Mouse (Mus musculus) midbrain, embryonic 14.5 days (tissue): ENCODE results near the gene Clic6. TPM values are rescaled to one million over a fixed set of nuclear protein-coding genes. Genes with fewer than 3 reads are reported as not detected.
"Not testable (repeated sequence)": the region's sequence is repeated elsewhere in the genome, so short reads cannot be mapped to it uniquely, and the experiment has no call there.

Experiments
- ATAC-seq: fragments of 200-750 bp; cut with Nextera tagmentation; 2 replicates; pipeline ENCODE4 v1.8.0; 2017; ENCODE audit warnings: moderate number of reproducible peaks, moderate library complexity; ENCODE audit not compliant: low FRiP score, low TSS enrichment
- DNase-seq: peaks from one replicate; pipeline ENCODE4 v3.0.0-alpha.2; 2015
- H3K27ac ChIP-seq: fragments of 300-500 bp; sonication (generic); replicated peaks from 2 replicates; pipeline ENCODE4 v1.5.1; 2014; ENCODE audit warnings: mild to moderate bottlenecking, low read depth, low read length, moderate library complexity
- H3K27me3 ChIP-seq: fragments of 300-500 bp; sonication (generic); 2 replicates; pipeline ENCODE4 v1.6.1; 2014; ENCODE audit warnings: low read length, control low read depth, mixed read lengths; ENCODE audit not compliant: control insufficient read depth, insufficient read depth
- H3K36me3 ChIP-seq: fragments of 300-500 bp; sonication (generic); 2 replicates; pipeline ENCODE4 v1.6.1; 2014; ENCODE audit warnings: low read length, control low read depth; ENCODE audit not compliant: control insufficient read depth, insufficient read depth
- H3K4me1 ChIP-seq: fragments of 300-500 bp; sonication (generic); 2 replicates; pipeline ENCODE4 v1.6.1; 2014; ENCODE audit warnings: mild to moderate bottlenecking, antibody characterized with exemption, low read length, control low read depth; ENCODE audit not compliant: control insufficient read depth, insufficient read depth
- H3K4me2 ChIP-seq: fragments of 300-500 bp; sonication (generic); 2 replicates; pipeline ENCODE4 v1.6.1; 2014; ENCODE audit warnings: mild to moderate bottlenecking, low read length, moderate library complexity
- H3K4me3 ChIP-seq: fragments of 300-500 bp; sonication (generic); replicated peaks from 2 replicates; pipeline ENCODE4 v1.5.1; 2014; ENCODE audit warnings: low read depth, low read length
- H3K9ac ChIP-seq: fragments of 300-500 bp; sonication (generic); replicated peaks from 2 replicates; pipeline ENCODE4 v1.6.1; 2014; ENCODE audit warnings: mild to moderate bottlenecking, low read length, moderate library complexity
- H3K9me3 ChIP-seq: fragments of 300-500 bp; sonication (generic); 2 replicates; pipeline ENCODE4 v1.6.1; 2016; ENCODE audit warnings: low read length, control low read depth, mixed read lengths; ENCODE audit not compliant: control insufficient read depth
- WGBS: fragments of 180-500 bp; shearing (Covaris S2); extraction: QIAGEN DNeasy Blood & Tissue Kit; methylation state at CpG from one replicate; pipeline ENCODE4 v1.1.7; 2014; 5-methylcytosine and 5-hydroxymethylcytosine counted together
- polyA plus RNA-seq: library from polyadenylated mRNA; unstranded; fragments of >200 nt; fragmentation: Nextera tagmentation; extraction: Ambion mirVana; gene quantifications from 2 replicates; pipeline ENCODE4 v1.2.1, GENCODE M21; 2014

Gene Clic6
- polyA plus RNA-seq, 1 experiment from 2014 or later: 0.91 TPM

DNA sequence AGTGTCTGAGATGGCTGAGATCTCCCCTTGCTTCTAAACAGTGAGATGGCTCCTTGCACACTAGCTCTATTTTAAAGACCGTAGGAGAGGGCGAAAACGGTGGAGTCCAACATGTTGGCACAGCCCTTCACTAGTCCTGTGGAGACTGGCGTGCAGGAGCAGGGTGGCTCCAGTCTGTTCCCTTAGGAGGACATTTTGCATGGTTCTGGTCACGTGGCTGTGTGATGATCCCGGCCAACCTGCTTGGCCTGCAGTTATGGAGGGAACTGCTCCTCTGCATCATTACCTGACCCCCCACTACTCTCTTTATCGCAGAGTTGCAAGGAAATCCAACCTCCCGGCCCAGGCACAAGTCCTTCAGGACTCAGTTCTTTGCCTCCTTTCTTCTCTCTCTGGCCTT, 15.0 kb downstream of the Clic6 start:
- DNase-seq: no peak
- no peak for ATAC-seq
- H3K4me1 ChIP-seq: peaks cover 10% of the 10 kb centered on the region
- H3K27me3 ChIP-seq: peaks cover 33% of the 10 kb centered on the region
- no peak overlapping the region for H3K27ac ChIP-seq
- H3K9ac ChIP-seq: no peak overlapping the region
- no peak overlapping the region for H3K4me3 ChIP-seq
- H3K9me3 ChIP-seq: no peaks in the 10 kb centered on the region
- no peaks in the 10 kb centered on the region for H3K36me3 ChIP-seq
- no peak overlapping the region for H3K4me2 ChIP-seq
- WGBS: 82% methylated on average over 8 of the region's 8 CpGs

- WGBS: 76% methylated on average over 5 of the region's 5 CpGs
- Histone ChIP-seq H3K4me2 (no peak overlapping the region), H3K9me3 (no peaks in the 10 kb centered on the region), H3K27ac (no peak overlapping the region), H3K9ac (no peak overlapping the region), H3K4me1 (peaks cover 10% of the 10 kb centered on the region), H3K4me3 (no peak overlapping the region), H3K27me3 (peaks cover 26% of the 10 kb centered on the region), H3K36me3 (no peaks in the 10 kb centered on the region)
- DNase-seq (no peak), ATAC-seq (no peak)
These were observed 17.6 kb downstream of the Clic6 start for GRCm38 (mm10) chr16:92503105-92503504.

- Histone ChIP-seq H3K9me3 (no peaks in the 10 kb centered on the region), H3K27ac (no peak overlapping the region), H3K27me3 (no peaks in the 10 kb centered on the region; the same call in 1 of the 2 replicates), H3K9ac (no peak overlapping the region), H3K4me1 (no peaks in the 10 kb centered on the region), H3K4me3 (no peak overlapping the region), H3K36me3 (no peaks in the 10 kb centered on the region), H3K4me2 (no peak overlapping the region)
- 91% methylated on average over 4 of the region's 4 CpGs for WGBS
- DNase-seq (no peak), ATAC-seq (no peak)
These were observed 22.0 kb downstream of the Clic6 start for GRCm38 (mm10) chr16:92507573-92507972.

DNA sequence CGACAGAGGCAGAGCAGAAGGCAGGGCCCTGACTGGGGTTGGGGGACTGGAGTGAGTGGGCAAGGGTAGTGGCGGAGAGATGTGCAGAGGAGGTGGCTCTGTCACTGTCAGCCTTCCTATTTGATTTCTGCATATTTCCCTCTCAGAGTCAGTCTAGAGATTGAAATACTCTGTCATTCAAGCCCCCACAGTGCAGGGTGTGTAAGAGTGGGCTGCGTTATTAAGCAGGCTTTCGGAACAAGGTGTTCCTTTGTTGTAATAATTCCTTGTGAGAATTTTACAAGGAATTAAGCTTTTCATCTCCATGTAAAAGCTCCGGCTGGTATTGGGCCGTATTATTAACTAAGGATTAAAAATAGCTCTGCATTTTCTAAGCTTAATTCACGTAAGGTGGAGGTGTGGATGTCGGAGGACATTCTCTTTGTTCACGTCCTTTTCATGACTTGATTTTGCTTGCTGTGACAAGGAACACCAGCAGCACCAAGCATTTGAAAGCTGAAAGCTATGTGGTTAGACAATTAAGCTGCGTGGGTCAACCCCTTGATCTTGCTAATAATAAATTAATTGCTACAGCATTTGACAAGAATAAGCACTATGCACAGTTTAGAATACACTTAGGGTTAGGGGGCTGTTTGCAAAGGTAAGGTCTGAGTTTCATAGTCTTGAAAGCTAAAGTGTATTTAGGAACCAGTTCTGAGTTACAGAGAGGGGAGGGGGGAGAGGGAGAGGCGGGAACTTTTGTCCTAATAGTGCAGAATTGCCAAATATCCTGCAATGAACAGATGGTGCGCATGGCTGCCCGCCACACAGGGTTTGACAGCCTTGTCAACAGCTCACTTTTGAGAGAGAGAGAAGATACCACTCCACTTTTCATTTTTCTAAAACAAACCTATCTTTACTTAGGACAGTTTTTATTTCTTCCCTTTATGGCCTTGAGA, 25.6 kb downstream of the Clic6 start:
- peak; percentile 43 for DNase-seq
- H3K9ac ChIP-seq: no peak overlapping the region
- ATAC-seq: no peak

GRCm38 (mm10) chr16:92511773-92512391, 26.3 kb downstream of the Clic6 start:
- Histone ChIP-seq H3K9me3 (no peaks in the 10 kb centered on the region), H3K4me2 (no peak overlapping the region), H3K9ac (no peak overlapping the region), H3K4me1 (no peaks in the 10 kb centered on the region), H3K4me3 (no peak overlapping the region), H3K27me3 (no peaks in the 10 kb centered on the region), H3K36me3 (no peaks in the 10 kb centered on the region), H3K27ac (no peak overlapping the region)
- DNase-seq (peak; percentile 45), ATAC-seq (no peak)
- WGBS: 60% methylated on average over 5 of the region's 5 CpGs

More for the DNA sequence above, 25.6 kb downstream of the Clic6 start:
- Histone ChIP-seq H3K27me3 (no peaks in the 10 kb centered on the region), H3K4me1 (no peaks in the 10 kb centered on the region), H3K9me3 (no peaks in the 10 kb centered on the region), H3K36me3 (no peaks in the 10 kb centered on the region), H3K4me2 (no peak overlapping the region), H3K4me3 (no peak overlapping the region), H3K27ac (no peak overlapping the region)
- 50% methylated on average over 13 of the region's 13 CpGs for WGBS

GRCm38 (mm10) chr16:92514896-92515295, 29.4 kb downstream of the Clic6 start:
- H3K4me3 ChIP-seq, H3K9me3 ChIP-seq, H3K4me1 ChIP-seq, DNase-seq, ATAC-seq, H3K9ac ChIP-seq, H3K27ac ChIP-seq, H3K36me3 ChIP-seq, H3K4me2 ChIP-seq, H3K27me3 ChIP-seq: not testable (repeated sequence)
- WGBS: 72% methylated on average over 9 of the region's 9 CpGs

DNA sequence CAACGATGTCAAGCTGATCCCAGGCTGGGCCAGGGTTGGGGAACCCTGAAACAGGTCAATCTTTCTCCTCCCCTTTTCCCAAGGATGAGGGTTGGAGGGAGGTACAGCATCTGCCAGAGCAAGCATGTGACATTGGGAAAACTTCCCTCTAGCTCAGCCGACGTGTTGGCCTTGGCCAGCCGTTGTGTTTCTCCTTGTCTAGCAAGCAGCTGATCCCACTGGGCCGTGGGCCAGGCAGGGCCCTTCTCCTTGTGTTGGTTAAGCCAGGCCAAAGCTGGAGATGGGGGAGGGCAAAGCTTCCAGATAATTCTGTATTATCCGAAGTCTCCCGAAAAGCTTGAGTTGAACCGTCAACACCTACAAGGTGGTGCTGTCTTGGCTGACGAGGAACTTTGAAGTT, 30.6 kb downstream of the Clic6 start:
- ATAC-seq: no peak
- Histone ChIP-seq H3K9ac (no peak overlapping the region), H3K36me3 (no peaks in the 10 kb centered on the region), H3K9me3 (no peaks in the 10 kb centered on the region), H3K27me3 (no peaks in the 10 kb centered on the region), H3K4me1 (no peaks in the 10 kb centered on the region), H3K4me3 (no peak overlapping the region), H3K4me2 (no peak overlapping the region), H3K27ac (no peak overlapping the region)
- DNase-seq: no peak
- 93% methylated on average over 9 of the region's 9 CpGs for WGBS

DNA sequence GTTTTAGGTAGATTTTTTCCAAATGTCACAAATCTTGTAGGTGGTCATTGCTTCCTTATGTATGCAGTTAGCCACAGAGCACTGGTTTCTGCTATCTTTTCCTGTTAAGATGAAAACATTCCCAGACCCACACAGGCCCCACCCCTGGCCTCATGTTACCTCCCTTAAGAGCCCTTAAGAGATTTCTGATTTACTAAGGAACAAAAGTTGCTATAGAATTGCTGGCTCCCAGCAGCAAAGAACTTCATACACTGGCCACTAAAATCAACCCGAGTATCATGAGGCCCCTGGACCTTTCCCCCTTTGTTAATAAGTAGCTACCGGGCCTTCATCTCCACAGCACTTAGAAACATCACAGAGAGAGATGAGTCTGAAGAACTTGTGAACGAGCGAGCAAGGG, 33.2 kb downstream of the Clic6 start:
- no peak for ATAC-seq

More for the DNA sequence above, 33.2 kb downstream of the Clic6 start:
- H3K36me3 ChIP-seq: no peaks in the 10 kb centered on the region
- WGBS: 78% methylated on average over 4 of the region's 4 CpGs
- no peaks in the 10 kb centered on the region for H3K9me3 ChIP-seq
- no peak overlapping the region for H3K27ac ChIP-seq
- H3K4me3 ChIP-seq: no peak overlapping the region
- no peaks in the 10 kb centered on the region for H3K4me1 ChIP-seq
- no peak for DNase-seq
- H3K4me2 ChIP-seq: no peak overlapping the region
- H3K27me3 ChIP-seq: no peaks in the 10 kb centered on the region
- H3K9ac ChIP-seq: no peak overlapping the region
